Mouse (Mus musculus) embryonic facial prominence, embryonic 11.5 days (tissue): Measurements from ENCODE around the gene Vmn1r3. TPM values are rescaled to one million over a fixed set of nuclear protein-coding genes. Genes with fewer than 3 reads are reported as not detected.
"Not testable (repeated sequence)": the region's sequence is repeated elsewhere in the genome, so short reads cannot be mapped to it uniquely, and the experiment has no call there.

ENCODE experiments used
- ATAC-seq: fragments of 200-750 bp; cut with Nextera tagmentation; replicated peaks from 2 replicates; pipeline ENCODE4 v1.8.0; 2017; ENCODE audit warnings: low read depth; ENCODE audit not compliant: insufficient number of reproducible peaks, low FRiP score, low TSS enrichment
- DNase-seq: peaks from one replicate; pipeline ENCODE4 v3.0.0-alpha.2; 2015; ENCODE audit warnings: low spot score
- H3K27ac ChIP-seq: fragments of 300-500 bp; sonication (generic); replicated peaks from 2 replicates; pipeline ENCODE4 v1.5.1; 2014; ENCODE audit warnings: mild to moderate bottlenecking, low read depth, low read length, control low read depth
- H3K27me3 ChIP-seq: fragments of 300-500 bp; sonication (generic); 2 replicates; pipeline ENCODE4 v1.6.1; 2014; ENCODE audit warnings: mild to moderate bottlenecking, low read length, moderate library complexity, mixed read lengths; ENCODE audit not compliant: control insufficient read depth, insufficient read depth
- H3K36me3 ChIP-seq: fragments of 300-500 bp; sonication (generic); replicated peaks from 2 replicates; pipeline ENCODE4 v1.6.1; 2014; ENCODE audit warnings: low read depth, mild to moderate bottlenecking, low read length, moderate library complexity, mixed read lengths; ENCODE audit not compliant: control insufficient read depth, insufficient read depth
- H3K4me1 ChIP-seq: fragments of 300-500 bp; sonication (generic); 2 replicates; pipeline ENCODE4 v1.6.1; 2014; ENCODE audit warnings: low read length, mixed read lengths; ENCODE audit not compliant: control insufficient read depth, insufficient read depth
- H3K4me2 ChIP-seq: fragments of 300-500 bp; sonication (generic); 2 replicates; pipeline ENCODE4 v1.6.1; 2014; ENCODE audit warnings: low read depth, mild to moderate bottlenecking, control low read depth, low read length, moderate library complexity
- H3K4me3 ChIP-seq: fragments of 300-500 bp; sonication (generic); 2 replicates; pipeline ENCODE4 v1.5.1; 2014; ENCODE audit warnings: low read depth, low read length, control low read depth
- H3K9ac ChIP-seq: fragments of 300-500 bp; sonication (generic); replicated peaks from 2 replicates; pipeline ENCODE4 v1.6.1; 2014; ENCODE audit warnings: mild to moderate bottlenecking, control low read depth, low read length
- H3K9me3 ChIP-seq: fragments of 300-500 bp; sonication (generic); replicated peaks from 2 replicates; pipeline ENCODE4 v1.6.1; 2016; ENCODE audit warnings: mild to moderate bottlenecking, low read length, inconsistent platforms, mixed read lengths; ENCODE audit not compliant: control insufficient read depth
- WGBS: fragments of 180-500 bp; shearing (Covaris S2); extraction: QIAGEN DNeasy Blood & Tissue Kit; methylation state at CpG from one replicate; pipeline ENCODE4 v1.1.7; 2014; 5-methylcytosine and 5-hydroxymethylcytosine counted together
- polyA plus RNA-seq: library from polyadenylated mRNA; unstranded; fragments of >200 nt; fragmentation: Nextera tagmentation; extraction: Ambion mirVana; gene quantifications from 2 replicates; pipeline ENCODE4 v1.2.1, GENCODE M21; 2014

Gene Vmn1r3
- polyA plus RNA-seq, 1 experiment from 2014 or later, result not detected

- not testable (repeated sequence) for H3K4me1 ChIP-seq, ATAC-seq, H3K27ac ChIP-seq
Observed at GRCm38 (mm10) chr4:3224848-3225247, 39.7 kb upstream of the Vmn1r3 start.

GRCm38 (mm10) chr4:3223483-3224209 is 38.5 kb upstream of the Vmn1r3 start:
- ATAC-seq, H3K4me1 ChIP-seq: not testable (repeated sequence)
- 67% methylated on average over 6 of the region's 9 CpGs for WGBS

More at GRCm38 (mm10) chr4:3224848-3225247, 39.7 kb upstream of the Vmn1r3 start:
- not testable (repeated sequence) for H3K27me3 ChIP-seq, H3K4me3 ChIP-seq, H3K9ac ChIP-seq, H3K36me3 ChIP-seq, H3K4me2 ChIP-seq, DNase-seq
- 47% methylated on average over 3 of the region's 3 CpGs for WGBS
- peaks cover 28% of the 10 kb centered on the region for H3K9me3 ChIP-seq

GRCm38 (mm10) chr4:3216382-3216781 is 31.2 kb upstream of the Vmn1r3 start:
- DNase-seq, ATAC-seq, H3K4me2 ChIP-seq, H3K27ac ChIP-seq, H3K9me3 ChIP-seq, H3K4me1 ChIP-seq, H3K4me3 ChIP-seq, H3K36me3 ChIP-seq, H3K27me3 ChIP-seq, H3K9ac ChIP-seq: not testable (repeated sequence)
- WGBS, result 74% methylated on average over 2 of the region's 2 CpGs

More at GRCm38 (mm10) chr4:3223483-3224209, 38.5 kb upstream of the Vmn1r3 start:
- H3K27me3 ChIP-seq, H3K36me3 ChIP-seq, H3K4me2 ChIP-seq, H3K9ac ChIP-seq, DNase-seq, H3K27ac ChIP-seq, H3K4me3 ChIP-seq: not testable (repeated sequence)
- H3K9me3 ChIP-seq, result peaks cover 24% of the 10 kb centered on the region

- not testable (repeated sequence) for H3K4me3 ChIP-seq, ATAC-seq, H3K4me2 ChIP-seq, DNase-seq, H3K4me1 ChIP-seq, H3K9me3 ChIP-seq, H3K9ac ChIP-seq, H3K27me3 ChIP-seq, H3K27ac ChIP-seq, H3K36me3 ChIP-seq
- 68% methylated on average over 3 of the region's 4 CpGs for WGBS
Observed at GRCm38 (mm10) chr4:3213349-3213748, 28.2 kb upstream of the Vmn1r3 start.

- not testable (repeated sequence) for ATAC-seq, H3K4me1 ChIP-seq, H3K4me3 ChIP-seq, H3K9me3 ChIP-seq, H3K36me3 ChIP-seq, DNase-seq, H3K9ac ChIP-seq, H3K27ac ChIP-seq, H3K27me3 ChIP-seq, H3K4me2 ChIP-seq
- WGBS, result 40% methylated on average over 1 of the region's 1 CpGs
Observed at GRCm38 (mm10) chr4:3209643-3210217, 24.6 kb upstream of the Vmn1r3 start.

GRCm38 (mm10) chr4:3176746-3177490 is 8.2 kb downstream of the Vmn1r3 start:
- DNase-seq, H3K4me3 ChIP-seq, H3K27me3 ChIP-seq, H3K4me1 ChIP-seq, H3K36me3 ChIP-seq, H3K4me2 ChIP-seq, H3K9ac ChIP-seq, ATAC-seq, H3K27ac ChIP-seq: not testable (repeated sequence)
- peaks cover 24% of the 10 kb centered on the region for H3K9me3 ChIP-seq
- WGBS, result 87% methylated on average over 10 of the region's 10 CpGs

- DNase-seq, H3K36me3 ChIP-seq, H3K4me1 ChIP-seq, ATAC-seq, H3K4me3 ChIP-seq, H3K27ac ChIP-seq, H3K27me3 ChIP-seq, H3K4me2 ChIP-seq, H3K9ac ChIP-seq: not testable (repeated sequence)
- WGBS, result 87% methylated on average over 6 of the region's 6 CpGs
- peaks cover 24% of the 10 kb centered on the region for H3K9me3 ChIP-seq
Observed at GRCm38 (mm10) chr4:3176195-3176594, 9.0 kb downstream of the Vmn1r3 start.

- not testable (repeated sequence) for DNase-seq, H3K4me3 ChIP-seq, H3K9ac ChIP-seq, H3K27me3 ChIP-seq, H3K4me2 ChIP-seq, H3K27ac ChIP-seq, H3K36me3 ChIP-seq, H3K4me1 ChIP-seq, ATAC-seq
- peaks cover 24% of the 10 kb centered on the region for H3K9me3 ChIP-seq
- 92% methylated on average over 6 of the region's 8 CpGs for WGBS
Observed at GRCm38 (mm10) chr4:3175756-3176155, 9.4 kb downstream of the Vmn1r3 start.
